31 mouse cellular contexts compared by ENCODE assay signal in the genomic region with DNA sequence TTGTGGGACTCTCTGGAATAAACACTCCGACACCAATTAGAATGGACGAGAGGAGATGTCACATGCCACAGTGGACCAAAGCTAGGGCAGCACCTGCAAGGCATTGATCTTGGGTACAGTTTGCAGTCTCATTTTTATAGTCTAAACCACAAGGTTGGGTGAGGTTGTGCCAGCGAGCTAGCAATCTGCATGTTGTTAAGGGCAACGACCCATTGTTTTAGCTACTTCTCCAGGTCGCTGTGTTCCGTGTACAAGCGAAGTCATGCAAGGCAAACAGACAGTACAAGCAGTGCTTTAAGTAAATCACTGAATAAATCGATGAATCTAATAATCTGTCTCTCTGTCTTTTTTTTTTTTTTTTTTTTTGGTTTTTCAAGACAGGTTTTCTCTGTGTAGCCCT. TPM values are rescaled to one million over a fixed set of nuclear protein-coding genes. Genes with fewer than 3 reads are reported as not detected.
A peak's percentile ranks its signal among the peaks of the same experiment; 100 is the strongest.
DNase-seq lines count a peak whose midpoint lies in the region; ATAC-seq lines count a peak whose summit lies in the region.
"Had no signal": no experiment of that assay in that cellular context is flagged by ENCODE, and none has a peak within 500 bp of the region (broad histone marks: within the 10 kb centered on the region; RNA-seq: fewer than 3 reads in every experiment).

No protein-coding gene starts in this region.

- no peaks in the 10 kb centered on the region for H3K36me3 ChIP-seq in limb, embryonic 10.5 days
- no peaks in the 10 kb centered on the region for H3K36me3 ChIP-seq in forebrain, embryonic 13.5 days (ENCODE audit: poor library complexity, severe bottlenecking)
- H3K36me3 ChIP-seq: heart, embryonic 10.5 days; heart, embryonic 15.5 days; hindbrain, embryonic 12.5 days; liver, embryonic 15.5 days; lung, embryonic 15.5 days had no signal

- no peak overlapping the region for H3K4me2 ChIP-seq in forebrain, embryonic 13.5 days
- H3K4me2 ChIP-seq: heart, embryonic 15.5 days; hindbrain, embryonic 12.5 days; liver, embryonic 15.5 days; lung, embryonic 15.5 days had no signal

- H3K27me3 ChIP-seq in limb, embryonic 10.5 days (ENCODE audit: low read depth, poor library complexity, severe bottlenecking) = no peaks in the 10 kb centered on the region
- no peaks in the 10 kb centered on the region for H3K27me3 ChIP-seq in forebrain, embryonic 13.5 days
- H3K27me3 ChIP-seq: heart, embryonic 15.5 days; hindbrain, embryonic 12.5 days; liver, embryonic 15.5 days; lung, embryonic 15.5 days had no signal

- peak; percentile 68 for ATAC-seq in inflammation-experienced regulatory T-cells, adult 6 months
- ATAC-seq in forebrain, embryonic 13.5 days = no peak
- ATAC-seq: forebrain, postnatal 0 days; hindbrain, postnatal 0 days; intestine, postnatal 0 days had no signal

- 93% methylated on average over 8 of the region's 8 CpGs for WGBS in limb, embryonic 10.5 days
- WGBS in forebrain, embryonic 13.5 days = 89% methylated on average over 8 of the region's 8 CpGs

- H3K4me1 ChIP-seq in limb, embryonic 10.5 days = peaks cover 5% of the 10 kb centered on the region
- H3K4me1 ChIP-seq in forebrain, embryonic 13.5 days = no peaks in the 10 kb centered on the region
- H3K4me1 ChIP-seq: heart, embryonic 10.5 days; heart, embryonic 15.5 days; hindbrain, embryonic 12.5 days; liver, embryonic 15.5 days; lung, embryonic 15.5 days had no signal

- no peak overlapping the region for H3K4me3 ChIP-seq in limb, embryonic 10.5 days
- H3K4me3 ChIP-seq in forebrain, embryonic 13.5 days = no peak overlapping the region
- H3K4me3 ChIP-seq: erythroblast, embryonic 14.5 days; heart, embryonic 10.5 days; heart, embryonic 15.5 days; hindbrain, embryonic 12.5 days; liver, embryonic 15.5 days; lung, embryonic 15.5 days had no signal

- H3K27ac ChIP-seq in limb, embryonic 10.5 days = no peak overlapping the region
- H3K27ac ChIP-seq in forebrain, embryonic 13.5 days = no peak overlapping the region
- H3K27ac ChIP-seq: heart, embryonic 10.5 days; heart, embryonic 15.5 days; hindbrain, embryonic 12.5 days; hindbrain, postnatal 0 days; liver, embryonic 15.5 days; lung, embryonic 15.5 days; macrophage; stomach, postnatal 0 days had no signal

- peak; percentile 79 for DNase-seq in CD4-positive helper T cell, adult 2 months (ENCODE audit: low read depth, low spot score)
- DNase-seq in CD4-positive, CD25-positive, alpha-beta regulatory T cell, adult 2 months (ENCODE audit: low read depth, low spot score) = peak; percentile 82
- DNase-seq in R1 (ENCODE audit: low read depth, low spot score) = peak; percentile 61
- DNase-seq in urinary bladder, postnatal 14 days (ENCODE audit: low spot score) = no peak
- no peak for DNase-seq in limb, embryonic 10.5 days (ENCODE audit: low spot score)
- DNase-seq: adrenal gland, postnatal 25 days; B cell, adult 2 months; cerebellum, adult 2 months; cerebellum, postnatal 14 days; forebrain, postnatal 0 days; gastrocnemius, postnatal 10 days; kidney, adult 9 months; kidney, postnatal 10 days; layer of hippocampus, adult 9-11 months; liver; midbrain, embryonic 14.5 days; right cerebral cortex, adult 18-20 months; thymus, adult 18-20 months had no signal

- H3K9me3 ChIP-seq in limb, embryonic 10.5 days (replicated peaks) = no peaks in the 10 kb centered on the region
- no peaks in the 10 kb centered on the region for H3K9me3 ChIP-seq in forebrain, embryonic 13.5 days (replicated peaks)
- H3K9me3 ChIP-seq: heart, embryonic 10.5 days; heart, embryonic 15.5 days; hindbrain, embryonic 12.5 days; liver, embryonic 15.5 days; lung, embryonic 15.5 days had no signal

- no peak overlapping the region for H3K9ac ChIP-seq in forebrain, embryonic 13.5 days
- H3K9ac ChIP-seq: forebrain, postnatal 0 days; heart, embryonic 15.5 days; hindbrain, embryonic 12.5 days; liver, embryonic 15.5 days; lung, embryonic 15.5 days had no signal

RNA-seq across cellular contexts. Expression of a gene that starts 28.3 kb away (rescaled TPM):
- polyA plus RNA-seq in inflammation-experienced regulatory T-cells, adult 6 months (2017; shearing (Covaris generic)) = 10 to 100 TPM; 27.3 to 30.5 (median 29.8) TPM
- 12.0 and 16.4 TPM in 2 replicates for polyA plus RNA-seq in limb, embryonic 10.5 days (2016; fragmentation: Nextera tagmentation; extraction: Ambion mirVana)
- polyA plus RNA-seq in forebrain, embryonic 13.5 days (2015; fragmentation: Nextera tagmentation; extraction: Ambion mirVana) = 14.0 and 14.7 TPM in 2 replicates

RNA-seq across cellular contexts. Expression of a gene that starts 35.6 kb away (rescaled TPM):
- polyA plus RNA-seq in inflammation-experienced regulatory T-cells, adult 6 months (2017; shearing (Covaris generic)) = 10 to 100 TPM; 15.4 to 23.6 (median 18.4) TPM
- polyA plus RNA-seq in limb, embryonic 10.5 days (2016; fragmentation: Nextera tagmentation; extraction: Ambion mirVana) = 10.3 and 12.5 TPM in 2 replicates
- polyA plus RNA-seq in forebrain, embryonic 13.5 days (2015; fragmentation: Nextera tagmentation; extraction: Ambion mirVana) = 10.2 and 11.1 TPM in 2 replicates

RNA-seq across cellular contexts. Expression of a gene that starts 40.8 kb away (rescaled TPM):
- polyA plus RNA-seq in inflammation-experienced regulatory T-cells, adult 6 months (2017; shearing (Covaris generic)) = under 1 TPM in 2 of 3 experiments, not detected in 1; 0.73 to 0.95 TPM
- 0.29 and 0.44 TPM in 2 replicates for polyA plus RNA-seq in limb, embryonic 10.5 days (2016; fragmentation: Nextera tagmentation; extraction: Ambion mirVana)
- polyA plus RNA-seq in forebrain, embryonic 13.5 days (2015; fragmentation: Nextera tagmentation; extraction: Ambion mirVana) = 0.25 TPM in 2 replicates
- polyA plus RNA-seq: erythroblast, embryonic 14.5 days; limb, embryonic 11.5 days; liver, embryonic 15.5 days; macrophage had no signal

Comparison
In these comparisons a context has a peak if more than half of its experiments do, and no peak if none do; other contexts are left out.
1. DNase-seq: peak in CD4-positive helper T cell, adult 2 months (single experiment), CD4-positive, CD25-positive, alpha-beta regulatory T cell, adult 2 months (single experiment) and R1 (single experiment); none in urinary bladder, postnatal 14 days (single experiment) and limb, embryonic 10.5 days (single experiment).